Mouse (Mus musculus) small intestine, adult 2 months (tissue): ENCODE results near the gene Hspa1l.

Source experiments
- CTCF ChIP-seq: fragments of 200-500 bp; IDR thresholded peaks from 2 replicates; pipeline ENCODE4 v1.5.1; 2012; ENCODE audit warnings: low read depth, mild to moderate bottlenecking, control low read depth, inconsistent platforms, low read length, moderate library complexity, mixed read lengths; ENCODE audit not compliant: insufficient replicate concordance, insufficient read length; ENCODE audit errors: extremely low read depth
- POLR2A ChIP-seq: fragments of 200-500 bp; IDR thresholded peaks from 2 replicates; pipeline ENCODE4 v1.6.1; 2012; ENCODE audit warnings: low read depth, mild to moderate bottlenecking, control low read depth, inconsistent platforms, low read length, moderate library complexity

GRCm38 (mm10) chr17:34959881-34960515 lies 12.5 kb upstream of the Hspa1l start:
- TF ChIP-seq POLR2A, result no peak
- TF ChIP-seq CTCF, result no peak
